Mouse (Mus musculus): Measurements from ENCODE around the gene Dusp10.

DNA sequence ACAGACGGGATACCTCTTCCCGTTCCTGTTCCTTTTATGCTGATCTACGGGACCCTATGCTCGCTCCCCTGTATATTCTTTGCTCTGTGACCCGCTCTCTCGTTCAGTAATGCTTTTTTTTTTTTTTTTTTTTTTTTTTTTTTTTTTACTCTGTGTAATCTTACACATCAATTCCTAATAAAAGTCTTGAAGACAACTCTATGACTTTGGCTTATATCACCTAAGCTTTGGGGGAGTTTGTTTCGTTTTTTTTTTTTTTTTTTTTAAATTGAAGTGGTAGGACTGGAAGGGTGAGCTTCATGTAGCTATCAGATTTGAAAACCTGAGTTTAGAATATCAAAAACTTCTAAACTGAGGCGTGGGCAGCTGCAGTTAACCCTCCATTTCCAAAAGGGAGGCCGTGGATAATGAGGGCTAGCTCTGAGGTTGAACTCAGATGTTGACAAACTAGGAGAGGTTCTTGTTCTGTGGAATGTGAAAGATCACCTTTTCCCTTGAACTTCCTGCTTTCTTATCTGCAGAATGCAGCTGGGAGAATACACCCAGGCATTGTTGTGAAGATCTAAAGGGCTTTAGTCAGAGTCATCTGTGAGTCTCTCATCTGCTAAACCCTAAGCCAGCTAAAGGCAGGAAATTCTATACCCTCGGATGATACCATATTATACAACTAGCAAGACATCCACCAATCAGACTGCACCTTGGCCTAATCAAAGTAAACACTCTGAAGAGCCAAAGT, 3.1 kb downstream of the Dusp10 start:
- TF ChIP-seq MYOG (IDR thresholded peaks at IDR 0.05; ENCODE audit: control insufficient read depth in 1 of 3, insufficient read depth in 1 of 3, insufficient read length in 2 of 3, low read depth in 2 of 3) (no peak), POLR2AphosphoS2 (IDR thresholded peaks at IDR 0.05; ENCODE audit: insufficient read length, low read depth) (no peak), MYOD1 (IDR thresholded peaks at IDR 0.05; ENCODE audit: control insufficient read depth in 1 of 3, insufficient read length in 2 of 3, low read depth in 2 of 3) (no peak), POLR2A (IDR thresholded peaks at IDR 0.05; ENCODE audit: insufficient read length, low read depth) (no peak), REST (IDR thresholded peaks at IDR 0.05; ENCODE audit: insufficient read depth, insufficient read length) (no peak), USF1 (IDR thresholded peaks at IDR 0.05; ENCODE audit: low read depth) (no peak), MAX (IDR thresholded peaks at IDR 0.05; ENCODE audit: low read depth) (no peak), E2F4 (IDR thresholded peaks at IDR 0.05; ENCODE audit: insufficient read depth) (no peak), SRF (IDR thresholded peaks at IDR 0.05; ENCODE audit: control insufficient read depth, insufficient read length, low read depth) (no peak), CEBPB (IDR thresholded peaks at IDR 0.05; ENCODE audit: insufficient read depth, poor library complexity, severe bottlenecking) (no peak)

Data from myocyte (in vitro differentiated cells).